Mouse (Mus musculus) CH12.LX (cell line): ENCODE results near the gene Scgn. TPM values are rescaled to one million over a fixed set of nuclear protein-coding genes. Genes with fewer than 3 reads are reported as not detected.

Source experiments
- DNase-seq: peaks from one replicate; pipeline ENCODE4 v3.0.0-alpha.2; 2013; ENCODE audit errors: extremely low read depth
- H3K27ac ChIP-seq: 2 replicates; pipeline ENCODE4 v1.5.1; 2012; ENCODE audit warnings: low read depth, mild to moderate bottlenecking, control low read depth, moderate library complexity; ENCODE audit not compliant: insufficient read depth
- H3K27me3 ChIP-seq: replicated peaks from 2 replicates; pipeline ENCODE3; 2012; ENCODE audit warnings: inconsistent platforms
- H3K36me3 ChIP-seq, 2 experiments: replicated peaks in 1 of 2; 2 replicates each; pipeline versions ENCODE3 to v1.6.1; 2012; ENCODE audit warnings: inconsistent platforms in 1 of 2, low read length in 1 of 2, mild to moderate bottlenecking in 1 of 2, mixed read lengths in 1 of 2, moderate library complexity in 1 of 2; ENCODE audit not compliant: control insufficient read depth in 1 of 2, insufficient read depth in 1 of 2
- H3K4me1 ChIP-seq, 2 experiments: 2 replicates each; pipeline ENCODE4 v1.6.1; 2012; ENCODE audit warnings: inconsistent platforms in 1 of 2, moderate library complexity in 1 of 2; ENCODE audit not compliant: insufficient read depth in 2 of 2, control insufficient read depth in 1 of 2
- H3K4me2 ChIP-seq: 2 replicates; pipeline ENCODE4 v1.6.1; 2012; ENCODE audit warnings: low read depth, mild to moderate bottlenecking, control low read depth; ENCODE audit not compliant: poor library complexity, insufficient read depth, severe bottlenecking
- H3K4me3 ChIP-seq, 3 experiments: fragments of 150-350 bp in 1 of 3; sonication (generic) in 1 of 3; replicated peaks in 1 of 3; 2 replicates each; pipeline versions ENCODE3 to v1.5.1; 2011 to 2012; ENCODE audit warnings: low read depth in 2 of 3, low read length in 2 of 3, mild to moderate bottlenecking in 2 of 3, moderate library complexity in 2 of 3, control low read depth in 1 of 3, improper control_type of control experiment in 1 of 3, inconsistent platforms in 1 of 3, mixed read lengths in 1 of 3; ENCODE audit not compliant: poor library complexity in 1 of 3
- H3K79me2 ChIP-seq: replicated peaks from 2 replicates; pipeline ENCODE4 v1.6.1; 2012; ENCODE audit warnings: mild to moderate bottlenecking, moderate library complexity; ENCODE audit not compliant: control insufficient read depth, poor library complexity, insufficient read depth, severe bottlenecking; ENCODE audit errors: extremely low read depth
- H3K9ac ChIP-seq: 2 replicates; pipeline ENCODE4 v1.6.1; 2012; ENCODE audit warnings: low read depth, mild to moderate bottlenecking, control low read depth, moderate library complexity; ENCODE audit not compliant: insufficient read depth
- H3K9me3 ChIP-seq: replicated peaks from 2 replicates; pipeline ENCODE3; 2012; ENCODE audit warnings: low read length, inconsistent platforms, mixed read lengths
- BHLHE40 ChIP-seq: IDR thresholded peaks from 2 replicates; pipeline ENCODE4 v1.6.1; 2011; ENCODE audit warnings: mild to moderate bottlenecking, low read depth, low read length, improper control_type of control experiment
- IRF4 ChIP-seq: IDR thresholded peaks from 2 replicates; pipeline ENCODE4 v1.6.1; 2014; ENCODE audit warnings: low read depth, mild to moderate bottlenecking, inconsistent platforms, low read length, improper control_type of control experiment
- JUN ChIP-seq: IDR thresholded peaks from 2 replicates; pipeline ENCODE4 v1.6.1; 2011; ENCODE audit warnings: low read depth, mild to moderate bottlenecking, low read length, improper control_type of control experiment, moderate library complexity; ENCODE audit not compliant: insufficient read depth
- JUND ChIP-seq: conservative IDR thresholded peaks from 2 replicates; pipeline ENCODE4 v1.6.1; 2011; ENCODE audit warnings: low read depth, low read length, improper control_type of control experiment
- MAX ChIP-seq: IDR thresholded peaks from 2 replicates; pipeline ENCODE4 v1.6.1; 2011; ENCODE audit warnings: low read length, improper control_type of control experiment
- MEF2A ChIP-seq: IDR thresholded peaks from 2 replicates; pipeline ENCODE4 v1.6.1; 2014; ENCODE audit warnings: low read depth, mild to moderate bottlenecking, inconsistent platforms, low read length, improper control_type of control experiment, borderline replicate concordance
- ZNF384 ChIP-seq: IDR thresholded peaks from 2 replicates; pipeline ENCODE4 v1.6.1; 2012; ENCODE audit warnings: low read depth, low read length, improper control_type of control experiment, inconsistent platforms
- dilution Hi-C: fragments of 300-500 bp; cut with MboI; formaldehyde crosslinking; loops from 2 replicates; pipeline ENCODE4 v1.14.3; 2020; ENCODE audit warnings: low sequenced_read_pairs; ENCODE audit not compliant: extremely low pct_unique_long_range_greater_than_20kb, extremely low pct_ligation_motif_present
- in situ Hi-C: fragments of 300-500 bp; cut with MboI; formaldehyde crosslinking; loops from 3 replicates; pipeline ENCODE4 v1.14.3; 2019; ENCODE audit warnings: low sequenced_read_pairs, low pct_ligation_motif_present, low pct_unique_long_range_greater_than_20kb, mixed read lengths
- polyA plus RNA-seq: library from polyadenylated mRNA; unstranded; fragments of >175 nt; gene quantifications from 2 replicates; pipeline ENCODE4 v1.2.1, GENCODE M21; 2012; ENCODE audit warnings: low read depth; ENCODE audit not compliant: insufficient read length
- total RNA-seq, 2 experiments: library from RNA; depleted of rRNA; stranded (reverse); fragments of 300-350 nt in 1 of 2; fragments of >200 nt in 1 of 2; gene quantifications; 2 replicates each; pipeline ENCODE4 v1.2.3; 2012 to 2014

The Scgn gene
- total and polyA plus RNA-seq, 3 experiments: not detected

GRCm38 (mm10) chr13:23906906-23907305 is 84.1 kb downstream of the Scgn start:
- no peaks in the 10 kb centered on the region for H3K79me2 ChIP-seq
- in situ Hi-C loops: no loop called here
- H3K27me3 ChIP-seq: no peaks in the 10 kb centered on the region
- peak; percentile 16 for DNase-seq
- dilution Hi-C loops: no loop called here
- TF ChIP-seq ZNF384 (no peak), BHLHE40 (peak; percentile 78), JUND (peak; percentile 49; the same call in 1 of the 2 replicates), IRF4 (peak; percentile 60), MEF2A (0 out of 2 replicates have a peak, but pooled peaks have one; percentile 37), MAX (no peak), JUN (peak; percentile 37)
- no peaks in the 10 kb centered on the region for H3K36me3 ChIP-seq
- H3K4me1 ChIP-seq: peaks cover 0 to 20% of the 10 kb centered on the region in 2 experiments; a peak in 2 of 4 replicates
- H3K9me3 ChIP-seq: no peaks in the 10 kb centered on the region
- H3K4me2 ChIP-seq: no peak overlapping the region
- H3K27ac ChIP-seq: no peak overlapping the region
- no peak overlapping the region for H3K9ac ChIP-seq
- no peak overlapping the region for H3K4me3 ChIP-seq

Other genes starting within 250 kb of the Scgn start
- 1,821 and 1,847 TPM in 2 replicates for gene Hist1h3c, start 245.6 kb downstream of the Scgn start, total RNA-seq (2012; rRNA removed)
- gene Hist1h3c, start 245.6 kb downstream of the Scgn start, total RNA-seq (2014; rRNA removed): 57.5 and 73.1 TPM in 2 replicates
- 5.5 and 7.3 TPM in 2 replicates for gene Hist1h3c, start 245.6 kb downstream of the Scgn start, polyA plus RNA-seq
- 2,544 and 2,852 TPM in 2 replicates for gene Hist1h2bb, start 244.5 kb downstream of the Scgn start, total RNA-seq (2012; rRNA removed)
- gene Hist1h2bb, start 244.5 kb downstream of the Scgn start, total RNA-seq (2014; rRNA removed): 34.5 and 54.6 TPM in 2 replicates
- 0.53 and 1.3 TPM in 2 replicates for gene Hist1h2bb, start 244.5 kb downstream of the Scgn start, polyA plus RNA-seq
- 1,936 and 2,243 TPM in 2 replicates for gene Hist1h2ab, start 240.1 kb downstream of the Scgn start, total RNA-seq (2012; rRNA removed)
- gene Hist1h2ab, start 240.1 kb downstream of the Scgn start, total RNA-seq (2014; rRNA removed): 24.9 and 32.6 TPM in 2 replicates
- gene Hist1h2ab, start 240.1 kb downstream of the Scgn start, polyA plus RNA-seq: 2.9 TPM in 2 replicates
- 1,913 and 2,096 TPM in 2 replicates for gene Hist1h3b, start 238.9 kb downstream of the Scgn start, total RNA-seq (2012; rRNA removed)
- 28.9 and 44.0 TPM in 2 replicates for gene Hist1h3b, start 238.9 kb downstream of the Scgn start, total RNA-seq (2014; rRNA removed)
- gene Hist1h3b, start 238.9 kb downstream of the Scgn start, polyA plus RNA-seq: 5.4 and 5.5 TPM in 2 replicates
- gene Hist1h4b, start 234.2 kb downstream of the Scgn start, total RNA-seq (2012; rRNA removed): 2,309 and 2,552 TPM in 2 replicates
- 14.3 and 24.8 TPM in 2 replicates for gene Hist1h4b, start 234.2 kb downstream of the Scgn start, total RNA-seq (2014; rRNA removed)
- 3.5 and 11.8 TPM in 2 replicates for gene Hist1h4b, start 234.2 kb downstream of the Scgn start, polyA plus RNA-seq
- 1,167 and 1,215 TPM in 2 replicates for gene Hist1h4a, start 230.0 kb downstream of the Scgn start, total RNA-seq (2012; rRNA removed)
- gene Hist1h4a, start 230.0 kb downstream of the Scgn start, total RNA-seq (2014; rRNA removed): 14.2 and 18.4 TPM in 2 replicates
- gene Hist1h4a, start 230.0 kb downstream of the Scgn start, polyA plus RNA-seq: 3.3 and 4.4 TPM in 2 replicates
- gene Hist1h3a, start 228.8 kb downstream of the Scgn start, total RNA-seq (2012; rRNA removed): 1,392 and 1,471 TPM in 2 replicates
- gene Hist1h3a, start 228.8 kb downstream of the Scgn start, total RNA-seq (2014; rRNA removed): 60.5 and 78.5 TPM in 2 replicates
- gene Hist1h3a, start 228.8 kb downstream of the Scgn start, polyA plus RNA-seq: 3.2 and 3.9 TPM in 2 replicates
- gene Hist1h1a, start 227.5 kb downstream of the Scgn start, total RNA-seq (2012; rRNA removed): 1,163 and 1,722 TPM in 2 replicates
- 22.2 and 30.9 TPM in 2 replicates for gene Hist1h1a, start 227.5 kb downstream of the Scgn start, total RNA-seq (2014; rRNA removed)
- 1.7 and 2.4 TPM in 2 replicates for gene Hist1h1a, start 227.5 kb downstream of the Scgn start, polyA plus RNA-seq
- not detected in 2 replicates for gene Trim38, start 221.3 kb downstream of the Scgn start, total RNA-seq (2012; rRNA removed)
- gene Trim38, start 221.3 kb downstream of the Scgn start, total RNA-seq (2014; rRNA removed): not detected in 2 replicates
- 0.11 TPM in 1 of 2 replicates, not detected in the other for gene Trim38, start 221.3 kb downstream of the Scgn start, polyA plus RNA-seq
- 0.04 TPM in 1 of 2 replicates, not detected in the other for gene Slc17a2, start 184.2 kb downstream of the Scgn start, total RNA-seq (2012; rRNA removed)
- gene Slc17a2, start 184.2 kb downstream of the Scgn start, total RNA-seq (2014; rRNA removed): not detected in 2 replicates
- gene Slc17a2, start 184.2 kb downstream of the Scgn start, polyA plus RNA-seq: not detected in 2 replicates
- not detected in 2 replicates for gene Slc17a3, start 151.8 kb downstream of the Scgn start, total RNA-seq (2012; rRNA removed)
- gene Slc17a3, start 151.8 kb downstream of the Scgn start, total RNA-seq (2014; rRNA removed): not detected in 2 replicates
- gene Slc17a3, start 151.8 kb downstream of the Scgn start, polyA plus RNA-seq: not detected in 2 replicates
- gene Slc17a1, start 123.5 kb downstream of the Scgn start, total RNA-seq (2012; rRNA removed): not detected in 2 replicates
- gene Slc17a1, start 123.5 kb downstream of the Scgn start, total RNA-seq (2014; rRNA removed): not detected in 2 replicates
- gene Slc17a1, start 123.5 kb downstream of the Scgn start, polyA plus RNA-seq: not detected in 2 replicates
- gene Slc17a4, start 76.2 kb downstream of the Scgn start, total RNA-seq (2012; rRNA removed): 0.08 TPM in 1 of 2 replicates, not detected in the other
- gene Slc17a4, start 76.2 kb downstream of the Scgn start, total RNA-seq (2014; rRNA removed): 0.23 and 0.35 TPM in 2 replicates
- gene Slc17a4, start 76.2 kb downstream of the Scgn start, polyA plus RNA-seq: 0.26 and 0.37 TPM in 2 replicates
- gene Hist1h2ba, start 57.1 kb downstream of the Scgn start, total RNA-seq (2012; rRNA removed): not detected in 2 replicates
- not detected in 2 replicates for gene Hist1h2ba, start 57.1 kb downstream of the Scgn start, total RNA-seq (2014; rRNA removed)
- not detected in 2 replicates for gene Hist1h2ba, start 57.1 kb downstream of the Scgn start, polyA plus RNA-seq
- gene Hist1h2aa, start 56.8 kb downstream of the Scgn start, total RNA-seq (2012; rRNA removed): not detected in 2 replicates
- not detected in 2 replicates for gene Hist1h2aa, start 56.8 kb downstream of the Scgn start, total RNA-seq (2014; rRNA removed)
- gene Hist1h2aa, start 56.8 kb downstream of the Scgn start, polyA plus RNA-seq: not detected in 2 replicates